Mouse (Mus musculus): ENCODE measurements around the gene Bmper.

DNA sequence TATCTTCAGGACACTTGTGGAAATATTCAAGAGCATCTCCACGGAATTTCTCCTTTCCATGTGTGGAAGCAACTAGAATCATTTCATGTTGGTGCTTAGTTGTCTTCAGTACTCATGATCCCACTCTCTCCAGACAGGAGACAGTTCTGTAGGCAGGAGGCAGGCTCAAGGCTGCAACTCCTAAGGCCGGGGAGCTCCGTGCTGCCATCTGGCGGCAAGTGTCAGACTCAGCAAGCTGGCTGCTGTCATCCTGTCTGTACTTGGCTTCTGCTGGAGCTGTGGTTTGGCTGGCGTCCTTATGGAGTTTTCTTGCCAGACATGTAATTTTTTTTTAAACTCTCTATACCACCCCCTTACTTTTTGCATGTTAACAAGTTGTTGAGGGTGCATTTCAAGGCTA, 27.1 kb downstream of the Bmper start:
- TF ChIP-seq EP300 (IDR thresholded peaks at IDR 0.05; ENCODE audit: low read depth) (no peak), CTCF (IDR thresholded peaks at IDR 0.05; ENCODE audit: low read depth) (peak; percentile 90)

All from liver, postnatal 0 days (tissue).